Mouse (Mus musculus) hindlimb bud, embryonic 11.5 days (tissue): ENCODE measurements around the gene Vwa5b2.

Experiments used
- DNase-seq: peaks from one replicate; pipeline ENCODE4 v3.0.0-alpha.2; 2012; ENCODE audit warnings: low read depth, low spot score; ENCODE audit errors: extremely low spot score

Gene Vwa5b2

DNA sequence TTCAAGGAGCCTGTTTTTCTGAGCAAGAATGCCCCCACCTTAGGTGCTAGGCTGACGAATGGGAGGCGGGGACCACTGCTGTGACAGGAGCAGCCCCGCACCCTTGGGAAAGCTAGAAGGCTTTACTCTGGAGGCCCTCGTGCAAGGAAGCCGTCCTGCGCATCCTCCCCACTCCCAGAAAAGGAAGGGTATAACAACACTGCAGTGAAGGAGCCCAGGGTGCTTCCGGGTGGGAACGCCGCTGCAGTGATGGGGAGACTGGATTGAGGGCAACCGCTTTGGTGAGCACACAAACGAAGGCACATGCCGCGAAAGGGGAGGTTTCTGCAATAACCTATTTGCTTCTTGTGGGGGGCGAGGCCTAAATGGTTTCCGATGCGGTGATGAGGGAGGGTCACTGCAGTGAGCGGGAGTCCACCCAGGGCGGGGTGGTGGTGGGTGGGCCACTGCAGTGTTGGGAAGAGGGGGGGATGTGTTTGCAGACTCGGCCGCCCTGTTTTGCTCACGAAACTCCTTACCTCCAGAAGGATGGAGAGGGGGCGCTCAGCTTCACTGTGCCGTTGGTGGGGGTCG lies at the start of gene Vwa5b2:
TSS of gene Vwa5b2 (plus strand) at position 106 of the 573 bp plus-strand sequence.
- DNase-seq, result no peak

DNA sequence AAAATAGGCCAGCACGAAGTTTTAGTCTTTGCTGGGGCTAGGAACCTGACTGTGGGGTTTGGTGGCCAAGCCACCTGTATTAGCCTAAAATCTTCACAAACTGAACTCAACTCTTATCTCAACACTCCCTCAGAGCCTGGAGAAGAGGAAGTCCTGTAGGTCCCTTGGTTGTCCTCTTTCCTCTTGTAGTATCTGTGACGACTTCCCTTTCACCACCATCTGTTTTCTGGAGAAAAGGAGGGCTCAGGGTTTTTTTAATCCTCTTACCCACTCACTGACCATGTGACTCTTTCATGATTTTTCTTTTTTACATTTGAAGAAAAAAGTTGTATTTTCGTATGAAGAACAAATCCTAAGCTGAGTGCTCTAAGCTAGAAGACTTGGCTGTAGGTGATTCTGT lies 49.6 kb upstream of the Vwa5b2 start:
- DNase-seq, result no peak

DNA sequence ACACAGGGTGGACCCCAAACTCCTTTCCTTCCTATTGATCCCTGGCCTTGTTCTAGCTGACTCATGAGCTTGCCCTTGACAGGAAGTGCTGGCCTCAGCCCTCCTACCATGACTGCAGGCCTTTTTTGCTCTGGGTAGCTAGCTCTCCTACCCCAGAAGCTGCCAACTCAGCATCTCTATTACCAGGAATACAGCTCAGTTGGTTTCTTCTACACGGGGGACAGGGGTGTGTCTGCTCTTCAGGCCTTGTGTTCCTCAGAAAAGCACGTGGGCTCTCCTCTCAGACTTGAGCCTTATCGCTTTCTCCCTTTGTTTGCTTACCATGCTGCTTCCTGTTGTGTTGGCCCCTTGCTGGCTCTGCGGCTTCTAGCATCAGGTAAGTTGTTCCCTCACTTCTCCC lies 48.8 kb upstream of the Vwa5b2 start:
- no peak for DNase-seq

DNA sequence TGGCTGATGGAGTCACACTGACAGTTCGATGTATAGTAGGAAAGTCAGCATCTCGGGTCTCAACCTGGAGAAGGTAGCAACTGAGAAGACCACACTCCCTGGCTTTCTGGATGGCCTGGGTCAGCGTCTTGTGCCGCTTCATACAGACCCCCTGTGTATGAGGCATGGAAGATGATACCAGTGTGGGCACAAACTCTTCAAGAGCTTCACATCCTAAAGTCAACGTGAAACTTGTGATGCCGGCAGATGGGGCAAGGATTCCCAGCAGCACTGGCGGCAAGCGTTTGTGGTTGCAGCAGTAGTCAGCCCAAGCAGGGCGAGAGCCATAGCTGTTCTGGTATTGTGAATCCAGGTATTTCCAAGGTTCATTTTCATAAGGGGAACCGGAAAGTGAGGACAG lies 43.6 kb upstream of the Vwa5b2 start:
- no peak for DNase-seq

DNA sequence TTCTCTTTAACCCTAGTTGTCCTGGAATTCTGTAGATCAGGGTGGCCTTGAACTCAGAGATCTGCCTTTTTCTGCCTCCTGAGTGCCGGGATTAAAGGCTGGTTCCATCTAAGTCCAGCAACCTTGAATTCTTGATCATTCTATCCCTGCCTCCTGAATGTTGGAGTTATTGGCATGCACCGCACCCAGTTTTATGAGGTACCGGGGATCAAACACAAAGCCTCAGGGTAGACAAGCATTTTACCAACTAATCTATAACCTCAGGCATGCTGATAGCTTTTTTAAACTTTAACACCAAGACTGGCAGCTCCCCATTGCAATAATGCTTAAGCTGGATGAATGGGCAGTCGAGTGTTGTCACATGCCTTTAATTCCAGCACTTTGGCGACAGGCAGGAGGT lies 41.8 kb upstream of the Vwa5b2 start:
- DNase-seq, result no peak

DNA sequence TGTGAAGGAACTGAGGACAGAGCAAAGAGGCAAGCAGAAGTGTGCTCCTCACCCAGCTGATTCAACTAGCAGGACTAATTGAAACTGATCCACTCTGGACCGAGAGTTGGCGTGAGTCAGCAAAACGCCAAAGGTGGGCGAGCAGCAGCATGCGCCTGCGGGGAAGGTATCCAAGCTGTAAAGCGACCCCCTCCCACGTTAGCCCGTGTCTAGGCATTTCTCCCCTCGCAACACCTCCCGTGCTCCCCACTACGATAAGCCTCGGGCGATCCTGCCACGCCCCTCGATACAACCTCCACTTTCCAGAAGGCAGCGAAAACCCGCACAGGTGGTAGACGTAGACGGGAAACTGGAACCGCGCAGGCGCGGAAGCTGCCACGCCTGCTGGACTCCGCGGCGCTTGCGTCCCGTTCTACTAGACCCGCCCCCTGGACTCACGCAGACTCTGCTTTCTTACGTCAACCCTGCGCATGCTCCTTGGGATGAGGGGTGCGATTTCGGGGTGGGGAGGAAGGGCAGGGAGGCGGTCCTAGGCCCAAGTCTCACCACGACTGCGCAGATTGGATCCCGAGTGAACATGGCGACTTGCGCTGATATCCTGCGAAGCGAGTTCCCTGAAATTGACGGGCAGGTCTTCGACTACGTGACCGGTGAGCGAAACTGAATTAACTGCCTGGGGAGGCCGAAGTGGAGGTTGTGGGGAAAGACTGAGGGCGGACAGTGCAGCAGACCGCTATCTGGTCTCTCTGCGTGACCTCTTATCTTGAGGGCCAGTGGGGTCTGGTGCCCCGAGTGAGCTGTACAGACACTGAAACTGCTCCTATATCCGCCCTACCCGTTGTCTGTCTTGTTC lies 40.9 kb upstream of the Vwa5b2 start, which contains the start of gene Abcf3:
TSS of gene Abcf3 (plus strand) at position 482 of the 853 bp plus-strand sequence.
- peak; percentile 98 for DNase-seq

DNA sequence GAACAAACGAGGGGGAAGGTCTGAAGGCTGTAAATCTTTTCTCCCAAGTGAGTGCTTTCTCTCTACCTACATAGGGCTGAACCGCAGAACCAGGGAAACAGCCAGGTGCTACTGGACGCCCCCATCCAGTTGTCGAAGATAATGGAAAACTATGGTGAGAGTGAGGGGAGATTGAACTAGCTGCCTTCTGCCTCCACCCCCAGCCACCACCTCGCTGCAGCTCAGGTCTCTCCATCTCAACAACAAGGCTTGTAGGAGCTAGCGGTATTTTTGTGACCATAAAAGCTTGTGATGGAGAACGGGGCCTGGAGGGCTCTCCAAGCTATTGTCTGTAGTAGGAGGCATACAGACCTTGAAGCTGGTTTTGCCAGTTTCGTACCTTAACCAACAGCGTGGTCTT lies 40.1 kb upstream of the Vwa5b2 start:
- DNase-seq, result no peak

DNA sequence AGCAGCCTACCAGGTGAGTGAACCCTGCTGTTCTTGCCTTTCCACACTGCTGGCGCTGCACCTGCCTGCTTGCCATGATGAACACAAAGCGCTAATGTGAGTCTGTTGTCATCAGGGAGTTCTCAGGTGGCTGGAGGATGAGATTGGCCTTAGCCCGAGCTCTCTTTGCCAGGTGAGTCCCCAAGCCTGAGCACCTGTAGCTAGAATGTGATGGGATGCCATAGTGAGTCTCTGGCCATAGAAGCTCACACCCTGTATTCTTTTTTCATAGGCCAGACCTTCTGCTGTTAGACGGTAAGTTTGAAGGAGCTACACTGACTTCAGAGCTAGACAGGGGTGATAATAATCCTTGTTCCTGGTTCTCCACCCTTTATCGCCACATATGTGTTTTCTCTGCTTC lies 37.6 kb upstream of the Vwa5b2 start:
- no peak for DNase-seq

DNA sequence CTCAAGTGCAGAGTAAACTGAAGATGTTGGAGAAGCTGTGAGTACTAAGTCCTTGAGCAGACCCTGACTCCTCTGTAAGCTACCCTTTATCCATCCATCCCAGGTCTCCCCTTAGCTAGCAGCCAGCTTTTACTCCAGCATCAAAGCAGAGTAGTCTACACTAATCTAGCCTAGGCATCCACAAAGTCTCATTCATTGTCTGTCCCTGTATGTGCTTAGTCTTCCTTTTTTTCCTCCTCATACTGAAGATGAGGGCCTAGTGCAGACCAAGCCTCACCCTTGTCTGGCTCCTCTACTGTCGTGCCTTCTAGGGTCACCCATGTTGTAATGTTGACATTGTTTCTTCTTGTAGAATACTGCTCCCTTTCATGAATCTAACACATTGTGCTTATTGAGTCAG lies 36.7 kb upstream of the Vwa5b2 start:
- DNase-seq, result no peak

DNA sequence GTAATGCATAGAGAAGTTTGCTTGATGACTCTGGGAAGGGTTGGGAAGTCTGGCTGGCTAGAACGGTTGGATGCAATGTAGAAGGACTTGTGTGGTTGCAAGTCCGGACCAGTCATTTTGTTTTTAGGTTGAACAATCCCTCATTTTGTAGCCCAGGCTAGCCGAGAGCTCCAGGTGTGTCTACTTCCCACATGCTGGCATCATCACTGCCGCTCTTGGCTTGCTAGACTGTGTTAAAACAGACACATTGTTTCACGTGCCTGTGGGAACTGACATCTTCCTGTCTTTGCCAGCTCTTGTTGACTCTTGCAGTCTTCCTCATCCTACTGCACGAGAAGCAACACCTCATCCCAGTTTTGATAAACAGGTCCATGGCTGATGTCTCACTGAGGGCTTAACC lies 34.3 kb upstream of the Vwa5b2 start:
- no peak for DNase-seq

DNA sequence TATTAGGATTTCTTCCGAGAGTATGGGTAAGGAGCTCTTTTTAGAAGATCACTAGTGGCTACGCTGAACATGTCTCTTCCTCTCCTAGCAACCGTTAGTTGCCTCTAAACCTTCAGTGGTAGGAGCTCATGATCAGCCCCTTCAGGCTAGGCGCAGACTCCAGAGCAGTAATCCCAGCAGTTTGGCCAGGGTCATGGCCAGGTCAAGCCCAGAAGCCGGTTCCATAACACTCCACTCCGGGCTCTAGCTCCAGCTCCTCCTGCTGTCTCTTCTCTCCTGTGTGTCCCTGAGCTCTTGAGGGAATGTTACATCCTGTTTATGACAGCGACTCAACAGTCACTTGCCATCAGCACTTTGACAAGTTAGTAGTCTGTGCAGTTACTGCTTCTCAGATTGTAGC lies 31.9 kb upstream of the Vwa5b2 start:
- DNase-seq, result no peak

DNA sequence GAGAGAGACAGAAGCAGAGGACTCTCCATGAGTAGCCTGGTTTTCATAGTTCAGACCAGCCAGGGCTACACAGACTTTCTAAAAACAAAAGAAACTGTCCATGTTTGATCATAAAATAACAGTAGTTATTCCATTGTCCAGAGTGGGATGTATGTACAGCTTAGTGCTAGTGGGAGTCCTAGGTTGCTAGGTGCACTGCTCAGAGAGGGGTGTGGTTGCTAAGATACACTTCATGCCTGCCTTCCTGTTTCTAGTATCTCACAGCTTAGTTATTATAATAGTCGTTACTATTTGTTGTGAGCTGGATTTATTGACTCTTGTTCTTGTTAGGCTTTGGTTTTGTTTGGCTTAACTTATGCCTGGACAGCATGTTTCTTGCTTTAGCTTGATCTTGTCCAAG lies 24.2 kb upstream of the Vwa5b2 start:
- DNase-seq, result no peak

DNA sequence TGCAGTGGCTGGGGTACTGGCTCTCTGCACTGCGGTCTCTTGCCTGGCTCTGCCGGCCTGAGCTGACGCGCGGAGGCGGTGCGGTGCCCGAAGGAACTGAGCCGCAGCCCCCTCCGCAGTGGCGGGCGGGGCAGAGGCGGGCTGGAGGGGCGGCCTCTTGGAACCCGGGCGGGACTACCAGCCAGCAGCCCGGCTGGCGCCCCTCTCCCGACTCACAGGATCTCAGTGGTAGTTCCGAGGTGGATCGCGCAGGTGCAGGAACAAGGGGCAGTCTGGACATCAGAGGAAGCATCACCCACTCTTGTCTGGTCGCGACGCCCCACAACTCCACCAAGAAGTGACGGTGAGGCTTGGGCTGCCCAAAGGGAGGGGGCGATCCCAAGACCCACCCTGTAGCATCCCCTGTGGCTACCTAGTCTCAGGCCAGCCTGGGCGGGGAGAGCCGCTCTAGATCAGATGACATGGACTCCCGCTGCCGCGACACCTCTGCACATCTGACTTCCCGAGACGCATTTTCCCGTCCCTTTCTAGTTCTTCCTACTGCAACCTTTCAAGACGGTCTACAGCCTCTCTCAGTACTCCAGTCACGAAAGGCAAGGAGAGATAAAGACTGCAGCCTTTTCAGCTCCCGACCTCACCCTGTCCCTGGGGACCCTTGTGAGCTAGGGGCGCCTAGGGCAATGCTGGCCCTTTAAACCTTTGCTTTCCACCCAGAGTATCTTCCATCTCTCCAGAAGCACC lies 838 bp downstream of the Vwa5b2 start:
- DNase-seq, result no peak

DNA sequence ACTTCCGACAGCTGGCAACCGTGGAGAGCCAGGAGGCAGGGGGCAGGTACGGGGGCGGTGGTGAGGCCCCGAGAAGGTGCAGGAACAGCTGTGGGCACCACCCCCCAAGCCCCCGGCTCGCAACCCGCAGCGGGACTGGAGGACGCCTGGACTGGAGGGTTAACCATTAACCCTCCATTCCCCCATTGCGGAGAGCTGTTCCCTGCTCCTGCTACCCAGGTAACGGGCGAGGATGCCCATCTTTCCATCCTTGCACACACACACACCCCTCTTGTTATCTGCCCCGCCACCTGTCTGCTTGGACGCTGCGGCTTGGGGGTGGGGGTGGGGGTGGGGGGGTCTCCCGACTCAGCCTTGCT lies 1.4 kb downstream of the Vwa5b2 start:
- no peak for DNase-seq

DNA sequence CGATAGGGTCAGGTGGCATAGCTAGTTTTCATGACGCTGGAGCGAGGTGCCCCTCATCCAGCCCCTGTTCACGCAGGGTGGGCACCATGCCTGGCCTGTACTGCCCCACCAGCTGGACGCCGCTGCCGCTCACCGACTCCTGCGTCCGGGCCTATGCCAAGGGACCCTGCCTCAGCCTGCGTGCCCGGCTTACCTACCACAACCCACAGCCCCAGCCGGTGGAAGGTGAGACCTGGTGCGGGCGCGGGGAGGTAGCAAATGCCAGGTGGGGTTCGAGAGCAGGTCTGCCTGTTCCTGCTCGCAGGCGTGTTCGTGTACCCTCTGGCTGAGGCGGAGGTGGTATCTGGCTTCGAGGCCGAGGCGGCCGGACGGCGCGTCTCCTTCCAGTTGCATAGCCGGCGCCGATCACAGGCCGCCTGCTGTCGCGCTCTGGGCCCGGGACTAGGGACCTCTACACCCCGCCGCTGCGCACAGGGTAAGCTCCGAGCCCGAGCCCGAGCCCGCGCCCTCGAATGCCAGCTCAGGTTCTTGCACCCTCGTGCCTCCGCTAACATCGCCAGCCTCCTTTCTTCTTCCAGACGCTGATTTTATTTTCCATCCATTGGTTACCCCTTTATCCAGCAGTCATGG lies 1.9 kb downstream of the Vwa5b2 start:
- no peak for DNase-seq

DNA sequence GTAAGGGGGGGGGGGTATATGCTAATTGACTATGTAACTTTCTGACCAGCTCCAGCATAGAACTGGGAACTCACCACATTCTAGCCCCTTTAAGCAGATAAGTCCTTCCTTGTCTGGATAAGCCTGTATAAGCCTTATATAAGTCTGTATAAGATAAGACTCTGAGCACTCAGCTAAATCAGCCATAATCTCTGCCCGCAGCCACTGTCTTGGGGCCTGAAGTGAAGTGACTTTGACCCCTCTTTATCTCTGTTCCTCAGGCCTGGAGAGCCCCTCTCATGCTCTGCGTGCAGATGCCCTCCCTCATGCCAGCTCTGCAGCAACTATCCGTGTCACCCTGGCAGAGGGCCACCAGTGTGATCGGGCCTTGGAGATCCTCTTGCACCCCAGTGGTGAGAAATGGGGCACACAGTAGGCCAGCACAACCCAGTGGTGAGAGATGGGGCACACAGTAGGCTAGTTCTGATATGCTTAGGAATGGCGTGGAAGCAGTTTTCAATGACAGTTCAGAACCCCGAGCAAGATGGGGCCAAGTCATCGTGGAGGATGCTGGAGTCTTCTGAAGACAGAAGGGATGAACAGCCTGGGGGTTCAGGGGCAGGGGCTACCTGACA lies 5.9 kb downstream of the Vwa5b2 start:
- no peak for DNase-seq

DNA sequence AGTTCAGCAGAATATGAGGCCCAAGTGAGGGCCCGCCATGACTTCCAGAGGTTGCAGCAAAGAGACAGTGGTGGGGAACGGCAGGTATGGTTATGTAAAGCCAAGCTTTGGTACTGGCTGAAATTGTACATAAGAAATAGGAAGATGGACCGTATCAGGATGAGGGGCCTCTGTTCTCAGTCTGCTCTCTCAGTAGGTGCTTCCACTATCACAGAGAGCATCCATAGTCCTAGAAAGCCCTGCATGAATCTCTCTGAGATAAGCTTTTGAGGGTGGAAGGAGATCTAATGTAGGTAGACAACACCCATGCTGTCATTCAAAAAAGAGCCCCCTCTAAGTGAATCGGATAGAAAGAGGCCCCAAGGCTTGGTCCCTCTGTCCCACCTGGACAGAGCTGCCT lies 6.5 kb downstream of the Vwa5b2 start:
- DNase-seq, result no peak

DNA sequence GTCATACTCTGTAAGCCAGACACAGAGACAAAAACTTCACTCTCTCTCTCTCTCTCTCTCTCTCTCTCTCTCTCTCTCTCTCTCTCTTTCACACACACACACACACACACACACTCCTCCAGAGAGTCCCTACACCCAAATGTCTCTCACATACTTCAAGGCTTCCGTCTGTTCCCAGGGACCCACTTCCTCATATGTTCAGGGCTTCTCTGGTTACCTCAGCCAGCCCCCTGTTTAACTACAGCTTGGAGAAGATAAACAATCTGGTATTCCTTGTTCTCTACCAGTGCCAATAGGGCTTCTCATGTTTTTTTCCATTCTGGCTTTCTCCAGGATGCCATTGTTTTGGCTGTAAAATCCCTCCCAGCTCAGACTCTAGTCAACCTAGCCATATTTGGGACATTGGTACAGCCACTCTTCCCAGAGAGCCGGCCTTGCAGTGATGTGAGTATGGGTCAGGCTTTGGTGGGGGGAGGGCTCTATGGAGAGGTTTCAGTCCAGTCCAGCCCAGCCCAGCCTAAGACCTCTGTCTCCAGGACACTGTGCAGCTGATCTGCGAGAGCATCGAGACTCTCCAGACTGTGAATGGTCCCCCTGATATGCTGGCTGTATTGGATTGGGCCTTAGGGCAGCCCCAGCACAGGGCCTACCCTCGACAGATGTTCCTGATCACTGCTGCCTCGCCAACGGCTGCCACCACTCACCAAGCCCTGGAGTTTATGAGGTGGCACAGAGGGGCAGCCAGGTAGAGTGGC lies 7.6 kb downstream of the Vwa5b2 start:
- DNase-seq, result no peak

DNA sequence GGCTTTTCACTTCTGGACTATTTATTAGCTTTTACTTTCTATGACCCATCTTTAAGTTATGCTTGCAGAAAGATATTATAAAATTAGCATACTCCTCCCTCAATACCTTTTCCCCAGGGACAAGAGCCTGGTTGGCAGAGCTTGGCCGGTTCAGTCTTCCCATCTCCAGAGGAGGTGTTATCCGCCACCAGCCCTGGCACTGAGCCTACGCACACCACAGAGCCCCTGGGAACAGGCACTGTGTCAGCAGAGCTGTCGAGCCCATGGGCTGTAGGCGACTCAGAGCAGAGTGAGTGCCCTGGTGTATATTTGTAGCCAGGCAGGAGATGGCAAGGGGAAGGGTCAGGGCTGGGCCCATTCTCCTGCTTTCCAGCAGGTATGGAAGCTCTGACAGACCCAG lies 11.2 kb downstream of the Vwa5b2 start:
- DNase-seq, result no peak

DNA sequence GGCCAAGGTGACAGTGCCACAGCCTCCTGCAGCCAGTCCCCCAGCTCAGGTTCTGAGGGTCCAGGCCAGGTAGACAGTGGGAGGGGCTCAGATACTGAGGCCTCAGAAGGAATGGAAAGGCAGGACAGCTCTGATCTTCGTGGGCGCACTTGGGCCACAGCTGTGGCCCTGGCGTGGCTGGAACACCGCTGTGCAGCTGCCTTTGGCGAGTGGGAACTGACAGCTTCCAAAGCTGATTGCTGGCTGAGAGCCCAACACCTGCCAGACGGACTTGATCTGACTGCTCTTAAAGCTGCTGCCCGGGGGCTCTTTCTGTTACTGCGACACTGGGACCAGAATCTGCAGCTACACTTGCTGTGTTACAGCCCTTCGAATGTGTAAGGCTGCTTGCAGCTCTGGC lies 15.4 kb downstream of the Vwa5b2 start:
- DNase-seq, result no peak
